Mouse (Mus musculus): ENCODE measurements at regions not wholly inside any gene's neighbourhood (a gene's known extent, or its start where the extent isn't known, plus 50 kb on each side); places are given as distances from the start of the nearest gene placed in this dataset.

GRCm38 (mm10) chr10:44997906-44998289, 69.1 kb upstream of the Prep start:
- Histone ChIP-seq H3K9me3 (ENCODE audit: control insufficient read depth, low read length) (no peaks in the 10 kb centered on the region), H3K36me3 (ENCODE audit: control insufficient read depth, insufficient read depth, low read length) (no peaks in the 10 kb centered on the region), H3K4me3 (ENCODE audit: low read depth, low read length) (peak overlapping the region; percentile 17), H3K4me1 (replicated peaks; ENCODE audit: control insufficient read depth, insufficient read depth, low read length) (peaks cover 19% of the 10 kb centered on the region; the same call in 1 of the 2 replicates), H3K27me3 (ENCODE audit: control insufficient read depth, insufficient read depth, low read length) (peaks cover 9% of the 10 kb centered on the region; the same call in 1 of the 2 replicates), H3K27ac (ENCODE audit: low read depth, low read length) (no peak overlapping the region), H3K4me2 (ENCODE audit: low read depth, low read length, severe bottlenecking) (peak overlapping the region; percentile 56; the same call in 1 of the 2 replicates), H3K9ac (ENCODE audit: low read length) (peak overlapping the region; percentile 45; the same call in 1 of the 2 replicates)
- DNase-seq (ENCODE audit: low spot score) (no peak), ATAC-seq (replicated peaks; ENCODE audit: low FRiP score) (no peak)
- 4% methylated on average over 4 of the region's 4 CpGs for WGBS

GRCm38 (mm10) chr10:44997184-44997905, 69.7 kb upstream of the Prep start:
- Histone ChIP-seq H3K4me3 (ENCODE audit: low read depth, low read length) (peak overlapping the region; percentile 17), H3K9me3 (ENCODE audit: control insufficient read depth, low read length) (no peaks in the 10 kb centered on the region), H3K4me2 (ENCODE audit: low read depth, low read length, severe bottlenecking) (peak overlapping the region; percentile 56), H3K36me3 (ENCODE audit: control insufficient read depth, insufficient read depth, low read length) (no peaks in the 10 kb centered on the region), H3K9ac (ENCODE audit: low read length) (peak overlapping the region; percentile 45), H3K27me3 (ENCODE audit: control insufficient read depth, insufficient read depth, low read length) (peaks cover 9% of the 10 kb centered on the region; the same call in 1 of the 2 replicates), H3K4me1 (replicated peaks; ENCODE audit: control insufficient read depth, insufficient read depth, low read length) (peaks cover 19% of the 10 kb centered on the region; the same call in 1 of the 2 replicates), H3K27ac (ENCODE audit: low read depth, low read length) (peak overlapping the region; percentile 39; the same call in 1 of the 2 replicates)
- 1% methylated on average over 13 of the region's 14 CpGs for WGBS
- DNase-seq (ENCODE audit: low spot score) (peak; percentile 61), ATAC-seq (replicated peaks; ENCODE audit: low FRiP score) (peak; percentile 49; the same call in 1 of the 2 replicates)

DNA sequence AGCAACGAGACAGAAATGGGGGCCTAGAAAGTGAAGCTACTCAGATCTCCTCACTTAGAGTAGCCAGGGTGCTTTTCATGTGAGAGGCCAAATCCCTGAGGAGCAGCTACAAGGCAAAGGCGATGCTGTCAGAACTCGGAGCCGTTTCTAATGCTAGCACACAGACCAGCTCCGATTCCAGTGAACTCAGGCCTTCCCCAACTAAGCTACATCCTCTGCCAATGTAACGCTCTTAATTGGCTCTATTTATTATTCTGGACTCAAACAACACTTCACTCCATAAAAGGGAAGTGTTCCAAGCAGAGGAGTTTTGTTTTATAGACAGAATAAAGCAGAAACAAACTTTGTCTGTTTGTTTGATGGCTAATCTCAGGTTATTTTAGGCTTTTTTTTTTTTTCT, 71.2 kb upstream of the Prep start:
- Histone ChIP-seq H3K4me3 (ENCODE audit: low read depth, low read length) (no peak overlapping the region), H3K9ac (ENCODE audit: low read length) (no peak overlapping the region), H3K27me3 (ENCODE audit: control insufficient read depth, insufficient read depth, low read length) (peaks cover 6% of the 10 kb centered on the region; the same call in 1 of the 2 replicates), H3K4me1 (replicated peaks; ENCODE audit: control insufficient read depth, insufficient read depth, low read length) (peaks cover 19% of the 10 kb centered on the region; the same call in 1 of the 2 replicates), H3K4me2 (ENCODE audit: low read depth, low read length, severe bottlenecking) (no peak overlapping the region), H3K9me3 (ENCODE audit: control insufficient read depth, low read length) (no peaks in the 10 kb centered on the region), H3K36me3 (ENCODE audit: control insufficient read depth, insufficient read depth, low read length) (no peaks in the 10 kb centered on the region), H3K27ac (ENCODE audit: low read depth, low read length) (no peak overlapping the region)
- DNase-seq (ENCODE audit: low spot score): no peak
- ATAC-seq (replicated peaks; ENCODE audit: low FRiP score): no peak
- 54% methylated on average over 6 of the region's 6 CpGs for WGBS

GRCm38 (mm10) chr10:44994385-44995281, 72.4 kb upstream of the Prep start:
- WGBS: 67% methylated on average over 17 of the region's 17 CpGs
- Histone ChIP-seq H3K4me2 (ENCODE audit: low read depth, low read length, severe bottlenecking) (no peak overlapping the region), H3K4me3 (ENCODE audit: low read depth, low read length) (no peak overlapping the region), H3K36me3 (ENCODE audit: control insufficient read depth, insufficient read depth, low read length) (no peaks in the 10 kb centered on the region), H3K27me3 (ENCODE audit: control insufficient read depth, insufficient read depth, low read length) (peaks cover 6% of the 10 kb centered on the region; the same call in 1 of the 2 replicates), H3K9me3 (ENCODE audit: control insufficient read depth, low read length) (no peaks in the 10 kb centered on the region), H3K4me1 (replicated peaks; ENCODE audit: control insufficient read depth, insufficient read depth, low read length) (peaks cover 19% of the 10 kb centered on the region; the same call in 1 of the 2 replicates), H3K9ac (ENCODE audit: low read length) (no peak overlapping the region), H3K27ac (ENCODE audit: low read depth, low read length) (no peak overlapping the region)
- no peak for DNase-seq (ENCODE audit: low spot score)
- no peak for ATAC-seq (replicated peaks; ENCODE audit: low FRiP score)

DNA sequence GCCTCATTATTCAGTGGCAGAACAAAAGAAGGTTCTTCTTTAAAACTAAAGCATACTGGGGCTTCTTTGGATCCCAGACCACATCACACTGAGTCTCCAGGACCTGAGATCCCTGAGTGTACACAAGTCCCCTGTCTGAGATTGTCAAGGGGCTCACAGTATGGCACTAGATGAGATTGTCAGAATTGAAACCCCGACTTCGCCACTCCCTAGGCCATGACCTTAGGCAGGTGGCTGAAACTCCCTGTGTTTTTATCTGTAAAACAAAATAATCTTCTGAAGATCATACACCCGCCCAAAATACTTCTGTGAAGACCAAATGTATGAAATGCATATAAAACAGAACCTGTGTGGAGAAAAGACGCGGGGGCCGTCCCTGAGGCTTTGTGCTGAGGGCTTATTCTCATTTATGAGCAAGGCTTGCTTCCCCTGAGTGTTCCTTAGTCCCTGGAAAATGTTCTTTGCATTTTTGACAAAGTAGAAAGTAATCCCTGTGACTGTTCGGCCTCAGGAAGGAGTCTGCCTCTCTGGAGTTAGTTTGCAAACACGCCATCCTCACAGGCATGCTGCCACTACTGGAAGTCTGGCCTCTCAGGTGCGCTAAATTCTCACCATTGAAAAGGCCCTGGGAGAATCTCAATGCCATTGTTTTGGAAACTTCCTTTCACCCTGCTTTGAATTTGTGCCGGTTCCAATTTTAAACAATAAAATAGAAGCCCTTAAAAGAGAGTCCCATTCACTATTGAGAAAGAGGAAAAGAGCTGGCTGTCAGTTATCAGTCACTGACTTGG, 73.3 kb upstream of the Prep start:
- Histone ChIP-seq H3K4me2 (ENCODE audit: low read depth, low read length, severe bottlenecking) (no peak overlapping the region), H3K27me3 (ENCODE audit: control insufficient read depth, insufficient read depth, low read length) (peaks cover 4% of the 10 kb centered on the region; the same call in 1 of the 2 replicates), H3K9me3 (ENCODE audit: control insufficient read depth, low read length) (no peaks in the 10 kb centered on the region), H3K4me3 (ENCODE audit: low read depth, low read length) (no peak overlapping the region), H3K36me3 (ENCODE audit: control insufficient read depth, insufficient read depth, low read length) (no peaks in the 10 kb centered on the region), H3K4me1 (replicated peaks; ENCODE audit: control insufficient read depth, insufficient read depth, low read length) (peaks cover 19% of the 10 kb centered on the region; the same call in 1 of the 2 replicates), H3K9ac (ENCODE audit: low read length) (no peak overlapping the region), H3K27ac (ENCODE audit: low read depth, low read length) (no peak overlapping the region)
- ATAC-seq (replicated peaks; ENCODE audit: low FRiP score): no peak
- 53% methylated on average over 10 of the region's 10 CpGs for WGBS
- DNase-seq (ENCODE audit: low spot score): no peak

DNA sequence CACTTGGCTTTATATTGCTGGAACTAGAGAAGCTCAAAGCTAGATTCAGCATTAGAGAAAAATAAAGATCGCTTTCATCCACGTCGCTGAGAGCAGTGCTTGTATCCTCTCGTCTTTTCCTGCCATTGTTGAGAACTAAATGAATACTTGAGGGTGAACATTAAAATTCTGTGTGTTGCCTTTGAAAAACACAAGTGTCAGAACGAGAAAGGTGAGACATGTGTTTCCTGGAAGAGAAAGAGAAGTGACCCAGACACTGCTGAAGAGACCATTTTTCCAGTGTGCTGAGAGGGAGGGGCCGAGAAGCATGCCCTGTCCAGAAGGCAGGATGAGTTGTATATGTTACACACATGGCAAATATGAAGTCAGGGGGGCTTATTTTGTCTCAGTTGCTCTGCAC, 77.5 kb upstream of the Prep start:
- DNase-seq (ENCODE audit: low spot score) (no peak), ATAC-seq (replicated peaks; ENCODE audit: low FRiP score) (no peak)
- Histone ChIP-seq H3K27me3 (ENCODE audit: control insufficient read depth, insufficient read depth, low read length) (no peaks in the 10 kb centered on the region; the same call in 1 of the 2 replicates), H3K27ac (ENCODE audit: low read depth, low read length) (no peak overlapping the region), H3K4me1 (replicated peaks; ENCODE audit: control insufficient read depth, insufficient read depth, low read length) (peaks cover 8% of the 10 kb centered on the region; the same call in 1 of the 2 replicates), H3K4me3 (ENCODE audit: low read depth, low read length) (no peak overlapping the region), H3K4me2 (ENCODE audit: low read depth, low read length, severe bottlenecking) (no peak overlapping the region), H3K9me3 (ENCODE audit: control insufficient read depth, low read length) (no peaks in the 10 kb centered on the region), H3K9ac (ENCODE audit: low read length) (no peak overlapping the region), H3K36me3 (ENCODE audit: control insufficient read depth, insufficient read depth, low read length) (no peaks in the 10 kb centered on the region)
- 82% methylated on average over 6 of the region's 6 CpGs for WGBS

DNA sequence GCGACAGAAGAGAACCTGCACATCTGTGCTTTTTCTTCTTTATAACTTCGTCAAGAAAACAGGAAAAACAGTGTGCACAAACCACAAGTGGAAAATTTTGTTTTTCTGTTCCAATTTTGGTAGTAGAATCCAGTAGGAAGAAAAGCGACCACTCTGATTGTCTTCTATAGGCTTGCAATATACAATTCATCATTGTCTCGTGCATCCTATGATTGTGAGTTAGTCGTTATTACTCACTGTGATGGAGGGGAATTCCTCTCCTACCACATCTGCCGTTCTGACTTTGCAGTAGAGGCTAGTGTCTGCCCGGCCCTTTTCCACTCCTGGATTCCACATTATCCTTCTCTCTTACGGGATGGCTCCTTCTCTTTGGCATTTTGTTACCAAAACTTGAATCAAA, 78.2 kb upstream of the Prep start:
- H3K9ac ChIP-seq (ENCODE audit: low read length): no peak overlapping the region
- 80% methylated on average over 8 of the region's 8 CpGs for WGBS
- H3K27me3 ChIP-seq (ENCODE audit: control insufficient read depth, insufficient read depth, low read length): no peaks in the 10 kb centered on the region
- ATAC-seq (replicated peaks; ENCODE audit: low FRiP score): no peak
- H3K4me2 ChIP-seq (ENCODE audit: low read depth, low read length, severe bottlenecking): no peak overlapping the region
- H3K27ac ChIP-seq (ENCODE audit: low read depth, low read length): no peak overlapping the region
- DNase-seq (ENCODE audit: low spot score): no peak
- H3K36me3 ChIP-seq (ENCODE audit: control insufficient read depth, insufficient read depth, low read length): no peaks in the 10 kb centered on the region
- H3K9me3 ChIP-seq (ENCODE audit: control insufficient read depth, low read length): no peaks in the 10 kb centered on the region
- H3K4me3 ChIP-seq (ENCODE audit: low read depth, low read length): no peak overlapping the region
- peaks cover under 1% of the 10 kb centered on the region; the same call in 1 of the 2 replicates for H3K4me1 ChIP-seq (replicated peaks; ENCODE audit: control insufficient read depth, insufficient read depth, low read length)

DNA sequence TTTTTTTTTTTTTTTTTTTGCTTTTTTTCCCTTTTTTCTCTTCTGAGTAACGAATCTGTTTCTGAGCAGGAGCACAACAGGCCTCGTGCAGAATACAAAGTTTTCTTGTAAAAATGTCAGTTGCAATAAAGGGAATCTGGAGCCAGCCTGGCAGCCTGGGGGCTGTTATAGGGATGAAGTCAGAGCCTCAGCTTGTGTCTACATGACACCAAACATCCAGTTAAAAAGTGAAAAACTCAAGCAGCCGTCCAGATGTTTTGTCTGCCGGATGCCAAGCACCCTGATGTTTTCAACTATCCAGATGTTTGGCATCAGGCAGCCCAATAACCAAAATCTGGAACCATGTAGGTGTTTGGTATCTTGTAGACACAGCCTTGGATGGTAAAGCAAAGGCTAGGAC, 79.4 kb upstream of the Prep start:
- H3K36me3 ChIP-seq (ENCODE audit: control insufficient read depth, insufficient read depth, low read length): no peaks in the 10 kb centered on the region
- no peak overlapping the region for H3K9ac ChIP-seq (ENCODE audit: low read length)
- no peak for DNase-seq (ENCODE audit: low spot score)
- no peak overlapping the region for H3K27ac ChIP-seq (ENCODE audit: low read depth, low read length)
- no peak overlapping the region for H3K4me2 ChIP-seq (ENCODE audit: low read depth, low read length, severe bottlenecking)
- WGBS: 71% methylated on average over 4 of the region's 4 CpGs
- no peak overlapping the region for H3K4me3 ChIP-seq (ENCODE audit: low read depth, low read length)
- H3K4me1 ChIP-seq (replicated peaks; ENCODE audit: control insufficient read depth, insufficient read depth, low read length): no peaks in the 10 kb centered on the region
- no peak for ATAC-seq (replicated peaks; ENCODE audit: low FRiP score)
- no peaks in the 10 kb centered on the region for H3K9me3 ChIP-seq (ENCODE audit: control insufficient read depth, low read length)
- H3K27me3 ChIP-seq (ENCODE audit: control insufficient read depth, insufficient read depth, low read length): no peaks in the 10 kb centered on the region

Data from forebrain, embryonic 11.5 days (tissue).